Mouse (Mus musculus) neural tube, embryonic 10.5 days (tissue): ENCODE results near the gene Ankrd34c.
A peak's percentile ranks its signal among the peaks of the same experiment; 100 is the strongest.

Experiments
- DNase-seq: peaks from one replicate; pipeline ENCODE4 v3.0.0-alpha.2; 2017; ENCODE audit warnings: low spot score; ENCODE audit errors: extremely low spot score

Ankrd34c gene

GRCm38 (mm10) chr9:89738295-89738694 lies at the start of gene Ankrd34c:
TSS of gene Ankrd34c (minus strand) at chr9:89738475.
- DNase-seq: no peak

GRCm38 (mm10) chr9:89787532-89787931 lies 49.3 kb upstream of the Ankrd34c start:
- no peak for DNase-seq

GRCm38 (mm10) chr9:89781395-89781927 lies 43.2 kb upstream of the Ankrd34c start:
- DNase-seq: no peak

- DNase-seq: no peak
Measured at GRCm38 (mm10) chr9:89779237-89779636, 41.0 kb upstream of the Ankrd34c start.

GRCm38 (mm10) chr9:89771153-89771552 lies 32.9 kb upstream of the Ankrd34c start:
- DNase-seq: no peak

GRCm38 (mm10) chr9:89762017-89762416 lies 23.7 kb upstream of the Ankrd34c start:
- no peak for DNase-seq

- no peak for DNase-seq
Measured at GRCm38 (mm10) chr9:89758569-89758968, 20.3 kb upstream of the Ankrd34c start.

GRCm38 (mm10) chr9:89758139-89758538 lies 19.9 kb upstream of the Ankrd34c start:
- DNase-seq: no peak

- DNase-seq: no peak
Measured at GRCm38 (mm10) chr9:89757571-89757970, 19.3 kb upstream of the Ankrd34c start.

GRCm38 (mm10) chr9:89740041-89740440 lies 1.8 kb upstream of the Ankrd34c start:
- DNase-seq: no peak

- no peak for DNase-seq
Measured at GRCm38 (mm10) chr9:89737888-89738287, 387 bp downstream of the Ankrd34c start.

- peak; percentile 57 for DNase-seq
Measured at GRCm38 (mm10) chr9:89736932-89737705, 1.2 kb downstream of the Ankrd34c start.

- peak; percentile 17 for DNase-seq
Measured at GRCm38 (mm10) chr9:89706906-89707305, 31.4 kb downstream of the Ankrd34c start.

- no peak for DNase-seq
Measured at GRCm38 (mm10) chr9:89705197-89705533, 33.1 kb downstream of the Ankrd34c start.

- DNase-seq: peak; percentile 85
Measured at GRCm38 (mm10) chr9:89704265-89705196, 33.7 kb downstream of the Ankrd34c start, which contains the start of gene Tmed3. TSS of gene Tmed3 (minus strand) at chr9:89705068.

- no peak for DNase-seq
Measured at GRCm38 (mm10) chr9:89700910-89701457, 37.3 kb downstream of the Ankrd34c start.

GRCm38 (mm10) chr9:89695143-89695542 lies 43.1 kb downstream of the Ankrd34c start:
- no peak for DNase-seq

- DNase-seq: no peak
Measured at GRCm38 (mm10) chr9:89693670-89694069, 44.6 kb downstream of the Ankrd34c start.

- DNase-seq: no peak
Measured at GRCm38 (mm10) chr9:89689179-89689578, 49.1 kb downstream of the Ankrd34c start.

GRCm38 (mm10) chr9:89687503-89688226 lies 50.6 kb downstream of the Ankrd34c start:
- DNase-seq: peak; percentile 15

GRCm38 (mm10) chr9:89686262-89686661 lies 52.0 kb downstream of the Ankrd34c start:
- DNase-seq: no peak
